Mouse (Mus musculus): ENCODE data around the gene Eaf1.

GRCm38 (mm10) chr14:31458006-31458405, 36.2 kb upstream of the Eaf1 start:
- TF ChIP-seq POLR2A (IDR thresholded peaks at IDR 0.05; ENCODE audit: insufficient read depth, low read depth, low read length) (no peak), CTCF (IDR thresholded peaks at IDR 0.05; ENCODE audit: insufficient read depth, low read depth, low read length) (no peak)
